Mouse (Mus musculus): ENCODE measurements at regions not wholly inside any gene's neighbourhood (a gene's known extent, or its start where the extent isn't known, plus 50 kb on each side); places are given as distances from the start of the nearest gene placed in this dataset.

GRCm38 (mm10) chr19:48136231-48136630 lies 69.6 kb upstream of the Sorcs3 start:
- TF ChIP-seq CTCF (IDR thresholded peaks at IDR 0.05) (no peak), EP300 (IDR thresholded peaks at IDR 0.05) (no peak)
